Mouse (Mus musculus): ENCODE data around the gene Ube2n. TPM values are rescaled to one million over a fixed set of nuclear protein-coding genes. Genes with fewer than 3 reads are reported as not detected.

Gene Ube2n
- polyA plus RNA-seq (2015; fragmentation: Nextera tagmentation; extraction: Ambion mirVana): 292 and 300 TPM in 2 replicates

DNA sequence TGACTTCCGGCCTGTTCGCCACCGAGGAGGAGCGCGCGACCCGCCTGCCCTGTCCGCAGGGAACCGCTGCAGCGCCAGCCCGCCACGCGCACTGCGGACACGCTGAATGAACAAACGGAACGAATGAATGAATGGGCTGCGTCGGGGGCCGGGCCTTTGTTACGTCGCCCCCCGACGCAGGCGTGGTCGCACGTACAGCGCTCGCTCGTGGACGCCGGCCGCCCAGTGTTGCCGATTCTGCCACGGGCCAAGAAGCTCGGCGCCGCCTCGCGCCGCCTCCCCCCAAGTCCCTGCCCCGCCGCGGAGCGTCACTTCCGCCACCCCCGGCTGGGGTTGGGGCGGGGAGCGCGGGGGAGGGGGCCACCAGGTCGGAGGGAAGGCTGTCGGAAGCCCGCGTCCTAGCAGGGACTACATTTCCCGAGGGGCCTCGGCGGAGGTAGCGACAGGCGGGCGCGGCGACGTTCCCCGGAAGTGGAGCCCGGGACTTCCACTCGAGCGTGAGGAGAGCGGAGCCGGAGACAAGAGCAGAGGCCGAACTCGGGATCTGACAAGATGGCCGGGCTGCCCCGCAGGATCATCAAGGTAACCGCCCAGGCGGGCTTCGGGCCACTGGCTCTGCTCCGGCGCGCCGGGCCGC is at the start of gene Ube2n:
Ube2n (plus strand) TSS at position 490 of the 637 bp plus-strand sequence.
- H3K4me2 ChIP-seq (replicated peaks): peak within 1 kb of the TSS; percentile 60
- no peaks in the 10 kb centered on the region for H3K9me3 ChIP-seq (replicated peaks)

DNA sequence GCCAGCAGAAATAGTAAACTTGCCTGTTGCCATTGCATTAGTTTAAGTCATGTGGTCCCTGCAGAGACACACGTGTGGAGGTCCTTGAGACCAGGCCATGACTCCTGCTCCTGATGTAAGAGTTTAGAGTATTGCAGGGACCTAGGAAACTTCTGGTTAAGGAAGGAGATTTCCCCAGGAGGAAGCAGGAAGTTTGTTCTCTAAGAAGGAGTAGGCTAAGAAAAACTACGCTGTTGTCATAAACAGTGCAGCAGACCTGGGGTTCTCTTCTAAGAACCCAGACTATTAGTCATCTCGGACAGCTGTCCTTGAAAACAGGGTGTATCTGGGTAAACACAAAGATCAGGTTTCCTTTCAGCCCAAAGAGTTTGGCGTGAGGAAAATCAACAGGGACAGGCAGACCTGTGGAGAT is 49.5 kb upstream of the Ube2n start:
- no peaks in the 10 kb centered on the region for H3K4me1 ChIP-seq
- no peak overlapping the region for H3K4me3 ChIP-seq (replicated peaks)
- no peaks in the 10 kb centered on the region for H3K36me3 ChIP-seq
- no peaks in the 10 kb centered on the region for H3K27me3 ChIP-seq
- H3K9me3 ChIP-seq (replicated peaks): no peaks in the 10 kb centered on the region
- H3K27ac ChIP-seq (replicated peaks): no peak overlapping the region
- H3K9ac ChIP-seq: no peak overlapping the region
- ATAC-seq (ENCODE audit: insufficient number of reproducible peaks, low FRiP score, low TSS enrichment, low read depth): no peak
- no peak overlapping the region for H3K4me2 ChIP-seq (replicated peaks)
- 43% methylated on average over 4 of the region's 4 CpGs for WGBS

More for the DNA sequence above, at the start of gene Ube2n:
- peaks cover 4% of the 10 kb centered on the region; the same call in 1 of the 2 replicates for H3K4me1 ChIP-seq
- WGBS: 0% methylated on average over 74 of the region's 81 CpGs
- no peaks in the 10 kb centered on the region for H3K27me3 ChIP-seq
- peak within 1 kb of the TSS; percentile 99 for H3K4me3 ChIP-seq (replicated peaks)
- no peaks in the 10 kb centered on the region for H3K36me3 ChIP-seq
- peak within 1 kb of the TSS; percentile 98 for H3K27ac ChIP-seq (replicated peaks)
- ATAC-seq (ENCODE audit: insufficient number of reproducible peaks, low FRiP score, low TSS enrichment, low read depth): peak; percentile 97
- peak within 1 kb of the TSS; percentile 95 for H3K9ac ChIP-seq

DNA sequence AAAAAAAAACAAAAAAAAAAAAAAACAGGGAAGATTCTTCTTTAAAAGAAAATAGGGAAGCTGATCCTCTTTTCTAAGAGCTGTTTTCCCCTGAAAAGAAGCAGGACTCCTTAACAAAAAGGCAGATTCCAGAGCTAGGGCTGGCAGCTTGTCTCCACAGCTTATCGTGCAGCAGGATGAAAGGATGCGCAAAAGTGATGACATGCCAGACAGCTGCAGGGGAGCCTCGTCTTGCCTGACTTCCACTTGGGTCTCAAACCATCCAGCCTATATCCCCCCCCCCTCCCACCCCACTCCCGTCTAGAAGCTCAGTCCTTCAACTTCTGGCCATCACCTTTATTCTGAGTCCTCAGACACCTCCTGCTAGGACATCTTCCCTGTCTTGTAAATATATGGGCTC is 46.1 kb upstream of the Ube2n start:
- ATAC-seq (ENCODE audit: insufficient number of reproducible peaks, low FRiP score, low TSS enrichment, low read depth): no peak
- Histone ChIP-seq H3K9me3 (replicated peaks) (no peaks in the 10 kb centered on the region), H3K27ac (replicated peaks) (no peak overlapping the region), H3K4me3 (replicated peaks) (no peak overlapping the region), H3K27me3 (no peaks in the 10 kb centered on the region), H3K4me1 (no peaks in the 10 kb centered on the region), H3K4me2 (replicated peaks) (no peak overlapping the region), H3K9ac (no peak overlapping the region), H3K36me3 (no peaks in the 10 kb centered on the region)
- 44% methylated on average over 4 of the region's 4 CpGs for WGBS

DNA sequence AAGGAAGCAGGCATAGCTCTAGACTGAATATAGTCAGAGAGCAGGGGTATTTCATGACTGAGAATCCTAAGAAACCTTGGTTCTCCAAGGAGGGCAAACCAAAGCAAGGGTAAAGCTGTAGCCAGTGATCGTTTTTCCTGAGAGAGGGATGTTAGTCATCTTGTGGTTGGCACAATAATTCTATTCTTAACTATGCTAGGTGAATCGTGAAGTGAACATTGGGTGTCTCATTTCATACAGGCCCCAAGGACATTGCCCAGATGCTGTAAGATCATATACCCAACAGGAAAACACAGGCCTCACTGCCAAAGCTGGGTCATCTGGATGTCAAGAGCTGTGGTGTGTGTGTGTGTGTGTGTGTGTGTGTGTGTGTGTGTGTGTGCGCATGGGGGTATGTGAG is 43.8 kb upstream of the Ube2n start:
- Histone ChIP-seq H3K4me2 (replicated peaks) (no peak overlapping the region), H3K27me3 (no peaks in the 10 kb centered on the region), H3K4me1 (no peaks in the 10 kb centered on the region), H3K4me3 (replicated peaks) (no peak overlapping the region), H3K36me3 (no peaks in the 10 kb centered on the region), H3K27ac (replicated peaks) (no peak overlapping the region), H3K9me3 (replicated peaks) (no peaks in the 10 kb centered on the region), H3K9ac (no peak overlapping the region)
- WGBS: 56% methylated on average over 3 of the region's 3 CpGs
- ATAC-seq (ENCODE audit: insufficient number of reproducible peaks, low FRiP score, low TSS enrichment, low read depth): no peak

DNA sequence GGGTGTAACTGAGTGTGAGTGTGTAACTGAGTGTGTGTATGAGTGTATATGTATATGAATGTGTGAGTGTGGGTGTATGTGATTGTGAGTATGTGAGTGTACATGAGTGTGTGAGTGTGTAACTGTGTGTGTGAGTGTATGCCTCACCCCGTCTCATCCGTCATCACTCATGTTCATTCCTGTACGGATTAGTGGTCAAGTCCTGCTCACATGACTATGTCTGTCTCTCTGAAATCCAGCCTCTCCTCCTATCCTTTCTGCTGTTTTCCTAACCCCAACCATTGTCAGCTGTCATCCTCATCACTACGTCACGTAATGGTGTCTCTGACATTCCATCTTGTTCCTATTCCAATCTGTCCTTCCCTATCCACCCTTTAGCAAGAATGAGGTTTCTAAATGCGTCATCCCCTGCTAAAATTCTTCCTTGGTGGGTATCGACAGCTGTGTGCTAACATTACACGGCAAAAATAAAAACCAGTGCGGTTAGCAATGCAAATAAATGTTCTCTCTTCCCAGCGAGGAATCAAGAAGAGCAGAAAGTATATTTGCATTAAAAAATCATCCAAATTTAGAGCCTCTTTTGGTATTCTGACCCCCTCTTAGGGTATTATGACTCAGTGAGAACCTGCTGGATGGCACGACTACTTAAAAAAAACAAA is 42.9 kb upstream of the Ube2n start:
- Histone ChIP-seq H3K27ac (replicated peaks) (no peak overlapping the region), H3K9me3 (replicated peaks) (no peaks in the 10 kb centered on the region), H3K4me1 (no peaks in the 10 kb centered on the region), H3K9ac (no peak overlapping the region), H3K4me2 (replicated peaks) (no peak overlapping the region), H3K27me3 (no peaks in the 10 kb centered on the region), H3K4me3 (replicated peaks) (no peak overlapping the region), H3K36me3 (no peaks in the 10 kb centered on the region)
- no peak for ATAC-seq (ENCODE audit: insufficient number of reproducible peaks, low FRiP score, low TSS enrichment, low read depth)
- 64% methylated on average over 11 of the region's 11 CpGs for WGBS

DNA sequence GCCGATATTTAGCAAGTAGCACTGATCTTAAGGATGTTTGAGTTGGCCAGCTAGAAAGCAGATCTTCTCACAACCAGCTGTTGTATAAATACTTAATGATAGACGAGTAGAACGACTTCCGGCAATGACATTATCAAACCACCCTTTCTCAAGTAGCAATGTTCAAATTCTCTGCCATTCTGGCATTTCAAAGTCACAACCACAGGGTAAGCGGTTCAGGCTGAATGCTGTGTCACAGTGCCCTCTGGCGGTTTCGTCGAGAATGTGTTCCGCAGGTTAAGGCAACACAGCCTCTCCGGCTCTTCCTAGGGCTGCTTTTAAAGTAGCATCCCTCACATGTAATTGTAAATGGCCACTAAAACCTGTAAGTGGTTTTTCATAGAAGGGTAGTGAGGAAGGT is 39.0 kb upstream of the Ube2n start:
- 9% methylated on average over 10 of the region's 10 CpGs for WGBS
- ATAC-seq (ENCODE audit: insufficient number of reproducible peaks, low FRiP score, low TSS enrichment, low read depth): no peak
- H3K27me3 ChIP-seq: no peaks in the 10 kb centered on the region; the same call in 1 of the 2 replicates

DNA sequence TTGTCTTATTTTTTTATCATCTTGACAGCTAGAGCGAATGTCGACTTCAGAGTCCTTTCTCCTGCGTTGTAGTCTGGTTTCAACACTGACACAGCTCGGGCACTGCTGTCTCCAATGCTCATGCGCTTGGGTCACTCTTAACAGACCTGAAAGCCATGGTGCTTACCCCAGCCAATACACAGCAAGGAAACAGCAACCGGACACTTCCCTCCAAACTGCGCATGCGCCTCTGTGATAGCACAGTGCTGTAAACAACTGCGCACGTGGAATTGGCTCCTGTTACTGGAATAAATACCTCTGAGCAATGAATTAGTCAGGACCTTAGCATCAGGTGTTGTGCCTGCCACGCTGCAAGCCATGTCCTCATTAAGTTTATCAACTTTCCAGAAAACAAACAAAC is 37.4 kb upstream of the Ube2n start:
- no peaks in the 10 kb centered on the region for H3K4me1 ChIP-seq
- no peak overlapping the region for H3K4me2 ChIP-seq (replicated peaks)
- no peak for ATAC-seq (ENCODE audit: insufficient number of reproducible peaks, low FRiP score, low TSS enrichment, low read depth)
- H3K36me3 ChIP-seq: peaks cover 16% of the 10 kb centered on the region; the same call in 1 of the 2 replicates
- H3K9ac ChIP-seq: no peak overlapping the region
- H3K4me3 ChIP-seq (replicated peaks): no peak overlapping the region
- H3K27ac ChIP-seq (replicated peaks): no peak overlapping the region
- H3K27me3 ChIP-seq: no peaks in the 10 kb centered on the region; the same call in 1 of the 2 replicates
- H3K9me3 ChIP-seq (replicated peaks): no peaks in the 10 kb centered on the region
- WGBS: 87% methylated on average over 11 of the region's 11 CpGs

More for the DNA sequence above, 39.0 kb upstream of the Ube2n start:
- H3K4me1 ChIP-seq: no peaks in the 10 kb centered on the region
- no peak overlapping the region for H3K4me2 ChIP-seq (replicated peaks)
- no peak overlapping the region for H3K27ac ChIP-seq (replicated peaks)
- no peaks in the 10 kb centered on the region for H3K9me3 ChIP-seq (replicated peaks)
- H3K4me3 ChIP-seq (replicated peaks): no peak overlapping the region
- H3K9ac ChIP-seq: no peak overlapping the region
- H3K36me3 ChIP-seq: peaks cover 10% of the 10 kb centered on the region; the same call in 1 of the 2 replicates

DNA sequence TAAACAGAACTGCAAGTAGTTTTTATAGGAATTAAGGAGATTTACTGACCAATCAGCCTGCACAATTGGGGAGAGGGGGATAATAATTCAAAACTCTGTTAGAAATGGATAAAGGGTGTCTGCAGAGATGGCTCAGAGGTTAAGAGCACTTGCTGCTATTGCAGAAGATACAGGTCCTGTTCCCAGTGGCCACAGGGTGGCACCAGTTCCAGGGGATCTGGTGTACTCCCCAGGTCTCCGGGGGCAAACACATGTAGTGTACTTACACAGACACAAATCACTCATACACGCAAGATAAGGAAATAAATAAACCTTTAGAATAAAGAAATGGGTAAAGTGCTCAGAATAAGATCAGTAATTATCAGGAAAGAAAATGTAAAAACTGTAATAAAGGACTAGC is 25.3 kb upstream of the Ube2n start:
- Histone ChIP-seq H3K36me3 (peaks cover 91% of the 10 kb centered on the region), H3K27ac (replicated peaks) (no peak overlapping the region), H3K27me3 (no peaks in the 10 kb centered on the region), H3K9me3 (replicated peaks) (no peaks in the 10 kb centered on the region), H3K9ac (no peak overlapping the region), H3K4me1 (no peaks in the 10 kb centered on the region), H3K4me3 (replicated peaks) (no peak overlapping the region), H3K4me2 (replicated peaks) (no peak overlapping the region)
- WGBS: 74% methylated on average over 2 of the region's 2 CpGs
- ATAC-seq (ENCODE audit: insufficient number of reproducible peaks, low FRiP score, low TSS enrichment, low read depth): no peak

DNA sequence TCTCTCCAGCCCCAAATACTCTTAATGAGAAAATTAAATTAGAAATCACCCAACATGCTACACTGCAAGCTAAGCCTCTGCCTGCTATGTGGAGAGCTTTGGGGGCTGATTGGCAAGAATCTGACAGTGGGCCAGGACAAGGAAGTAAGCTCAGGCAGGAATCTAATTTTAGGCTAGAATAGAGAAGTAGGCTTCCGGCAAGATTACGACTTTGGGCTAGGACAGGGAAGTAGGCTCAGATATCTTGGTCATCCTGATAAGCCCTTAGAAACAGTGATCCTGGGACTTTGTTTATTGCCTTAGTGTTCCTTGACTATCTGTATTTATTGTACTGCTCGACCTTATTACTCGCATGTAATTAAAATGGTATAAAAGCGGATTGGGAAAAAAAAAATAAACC is 20.7 kb upstream of the Ube2n start:
- H3K4me1 ChIP-seq: no peaks in the 10 kb centered on the region
- H3K4me2 ChIP-seq (replicated peaks): no peak overlapping the region
- no peak overlapping the region for H3K9ac ChIP-seq
- ATAC-seq (ENCODE audit: insufficient number of reproducible peaks, low FRiP score, low TSS enrichment, low read depth): no peak
- H3K27ac ChIP-seq (replicated peaks): no peak overlapping the region
- H3K27me3 ChIP-seq: no peaks in the 10 kb centered on the region
- no peak overlapping the region for H3K4me3 ChIP-seq (replicated peaks)
- peaks cover 77% of the 10 kb centered on the region for H3K36me3 ChIP-seq
- no peaks in the 10 kb centered on the region for H3K9me3 ChIP-seq (replicated peaks)
- WGBS: 98% methylated on average over 5 of the region's 5 CpGs

DNA sequence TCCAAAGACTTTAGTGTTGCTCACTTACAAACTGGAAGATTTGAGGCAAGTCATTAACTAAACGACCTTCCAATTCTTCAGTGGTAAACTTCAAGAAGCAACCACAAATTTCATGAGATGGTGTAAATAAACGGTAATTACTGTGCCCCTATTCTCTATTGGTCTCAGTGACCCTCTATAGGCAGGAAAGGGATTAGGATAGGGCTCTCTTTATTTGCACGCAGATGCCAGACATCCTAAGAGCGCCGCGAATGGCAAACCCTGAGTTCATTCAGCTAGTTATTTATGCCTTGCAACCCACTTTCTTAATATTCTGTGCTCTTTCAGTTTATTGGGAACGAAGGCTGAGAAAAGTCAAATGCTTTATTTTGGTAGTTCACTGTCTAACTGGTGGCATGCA is 13.9 kb upstream of the Ube2n start:
- no peak for ATAC-seq (ENCODE audit: insufficient number of reproducible peaks, low FRiP score, low TSS enrichment, low read depth)
- Histone ChIP-seq H3K27ac (replicated peaks) (peak overlapping the region; percentile 89), H3K9me3 (replicated peaks) (no peaks in the 10 kb centered on the region), H3K9ac (peak overlapping the region; percentile 72), H3K36me3 (peaks cover 15% of the 10 kb centered on the region), H3K4me3 (replicated peaks) (peak overlapping the region; percentile 91), H3K4me1 (peaks cover 6% of the 10 kb centered on the region), H3K4me2 (replicated peaks) (peak overlapping the region; percentile 56), H3K27me3 (no peaks in the 10 kb centered on the region)
- 2% methylated on average over 7 of the region's 7 CpGs for WGBS

DNA sequence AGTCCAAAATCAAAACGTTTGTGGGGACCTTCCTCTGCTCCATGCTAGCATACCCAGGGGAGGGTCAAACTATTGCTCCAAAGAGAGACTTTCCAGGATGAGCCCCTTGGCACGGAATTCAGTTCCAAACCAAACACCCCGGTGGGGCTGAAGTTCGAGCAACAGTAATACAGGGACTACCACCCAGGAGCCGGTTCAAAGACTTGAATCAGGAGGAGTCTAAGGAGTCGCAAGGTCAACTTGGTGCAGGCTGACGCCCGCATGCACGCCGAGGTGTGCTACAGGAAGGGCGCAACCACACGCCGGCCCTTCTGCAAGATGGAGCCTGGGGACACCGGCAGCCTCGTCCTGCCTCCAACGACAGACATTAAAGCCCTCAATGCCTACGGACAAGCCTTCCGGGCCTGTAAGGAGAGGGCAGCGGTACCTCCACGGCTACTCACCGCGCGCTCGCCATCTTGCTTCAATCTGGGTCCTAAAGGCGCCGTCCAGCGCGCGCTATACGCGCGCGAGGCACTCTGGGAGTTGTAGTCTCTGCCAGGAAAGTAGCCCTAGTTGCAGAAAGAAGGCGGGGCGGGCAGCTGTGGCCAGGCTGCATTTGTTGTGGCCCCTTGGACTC is 13.4 kb upstream of the Ube2n start, which contains the start of gene Mrpl42:
Mrpl42 (minus strand) TSS at position 478 of the 619 bp plus-strand sequence.
- 0% methylated on average over 35 of the region's 35 CpGs for WGBS
- Histone ChIP-seq H3K4me1 (peaks cover 6% of the 10 kb centered on the region), H3K4me2 (replicated peaks) (peak within 1 kb of the TSS; percentile 56), H3K9ac (peak within 1 kb of the TSS; percentile 72), H3K27ac (replicated peaks) (peak within 1 kb of the TSS; percentile 89), H3K4me3 (replicated peaks) (peak within 1 kb of the TSS; percentile 91), H3K27me3 (no peaks in the 10 kb centered on the region), H3K9me3 (replicated peaks) (no peaks in the 10 kb centered on the region), H3K36me3 (peaks cover 14% of the 10 kb centered on the region)
- peak; percentile 95 for ATAC-seq (ENCODE audit: insufficient number of reproducible peaks, low FRiP score, low TSS enrichment, low read depth)
